Mouse (Mus musculus) heart, adult 2 months (tissue): Measurements from ENCODE around the gene Fads2. TPM values are rescaled to one million over a fixed set of nuclear protein-coding genes. Genes with fewer than 3 reads are reported as not detected.

Experiments
- DNase-seq, 2 experiments: peaks; one replicate each; pipeline ENCODE4 v3.0.0; 2021
- H3K27ac ChIP-seq: fragments of 200-600 bp; 2 replicates; pipeline ENCODE4 v1.8.1; 2022
- H3K27me3 ChIP-seq: fragments of 200-500 bp; 2 replicates; pipeline ENCODE4 v1.6.1; 2012; ENCODE audit warnings: mild to moderate bottlenecking, low read length, inconsistent platforms, mixed read lengths; ENCODE audit not compliant: control insufficient read depth, insufficient read depth
- H3K36me3 ChIP-seq: fragments of 200-500 bp; 2 replicates; pipeline ENCODE4 v1.6.1; 2012; ENCODE audit warnings: low read length, inconsistent platforms; ENCODE audit not compliant: control insufficient read depth, insufficient read depth
- H3K4me1 ChIP-seq: fragments of 200-500 bp; 2 replicates; pipeline ENCODE4 v1.6.1; 2011; ENCODE audit warnings: low read length; ENCODE audit not compliant: control insufficient read depth, insufficient read depth
- H3K4me3 ChIP-seq: fragments of 200-600 bp; 2 replicates; pipeline ENCODE4 v1.8.1; 2022
- H3K79me2 ChIP-seq: fragments of 200-500 bp; replicated peaks from 2 replicates; pipeline ENCODE4 v1.6.1; 2012; ENCODE audit warnings: mild to moderate bottlenecking, inconsistent platforms, low read length, moderate library complexity, mixed read lengths; ENCODE audit not compliant: control insufficient read depth, insufficient read depth
- H3K9ac ChIP-seq: fragments of 200-500 bp; 2 replicates; pipeline ENCODE4 v1.6.1; 2012; ENCODE audit warnings: low read depth, mild to moderate bottlenecking, control low read depth, inconsistent platforms, low read length, mixed read lengths
- CTCF ChIP-seq: fragments of 200-600 bp; IDR thresholded peaks from 2 replicates; pipeline ENCODE4 v1.8.1; 2022; ENCODE audit warnings: antibody characterized with exemption, mild to moderate bottlenecking, moderate library complexity
- EP300 ChIP-seq: fragments of 200-500 bp; IDR thresholded peaks from 2 replicates; pipeline ENCODE4 v1.6.1; 2011; ENCODE audit warnings: low read depth, low read length, control low read depth; ENCODE audit not compliant: insufficient read depth
- POLR2A ChIP-seq: fragments of 200-500 bp; IDR thresholded peaks from 2 replicates; pipeline ENCODE4 v1.6.1; 2011; ENCODE audit warnings: mild to moderate bottlenecking, low read depth, low read length, control low read depth; ENCODE audit not compliant: insufficient read depth
- WGBS: fragments of 180-500 bp; shearing (Covaris S2); methylation state at CpG from one replicate; pipeline ENCODE4 v1.1.7; 2018; 5-methylcytosine and 5-hydroxymethylcytosine counted together
- intact Hi-C: fragments of 180-260 bp; cut with DNase I; formaldehyde crosslinking; loops from one replicate; pipeline ENCODE4 v1.15.1; 2025
- polyA plus RNA-seq: library from polyadenylated mRNA; depleted of rRNA; stranded (reverse); fragments of >200 nt; gene quantifications from 2 replicates; pipeline ENCODE4 v1.2.3, GENCODE M21; 2012
- total RNA-seq, 2 experiments: library from RNA; stranded (reverse); gene quantifications; 2 replicates each; pipeline ENCODE4 v1.2.3; 2021

Fads2 gene
- total and polyA plus RNA-seq, 3 experiments = 5.3 to 13.3 (median 6.3) TPM

DNA sequence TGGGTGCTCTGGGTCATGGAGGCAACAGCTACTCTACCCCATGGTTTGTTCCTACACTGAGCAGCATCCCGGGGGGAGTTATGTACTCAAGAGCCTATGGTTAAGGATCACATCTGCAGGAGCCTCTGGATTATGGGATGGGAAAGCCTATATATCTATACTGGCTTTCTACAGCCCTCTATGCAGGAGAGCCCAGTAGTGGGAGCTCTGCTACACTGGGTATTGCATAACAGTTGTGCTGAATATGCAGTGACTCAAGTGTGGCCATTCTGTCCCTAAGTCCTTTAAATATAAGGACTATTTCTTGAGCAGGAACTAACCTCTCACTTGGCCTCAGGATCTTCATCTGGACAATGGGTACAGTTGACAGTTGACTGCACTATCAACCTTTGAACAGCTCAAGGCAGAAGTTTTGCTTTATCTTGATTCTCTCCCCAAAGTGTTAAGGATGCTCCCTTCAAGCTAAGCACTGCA lies 43.2 kb downstream of the Fads2 start:
- no peaks in the 10 kb centered on the region for H3K36me3 ChIP-seq

DNA sequence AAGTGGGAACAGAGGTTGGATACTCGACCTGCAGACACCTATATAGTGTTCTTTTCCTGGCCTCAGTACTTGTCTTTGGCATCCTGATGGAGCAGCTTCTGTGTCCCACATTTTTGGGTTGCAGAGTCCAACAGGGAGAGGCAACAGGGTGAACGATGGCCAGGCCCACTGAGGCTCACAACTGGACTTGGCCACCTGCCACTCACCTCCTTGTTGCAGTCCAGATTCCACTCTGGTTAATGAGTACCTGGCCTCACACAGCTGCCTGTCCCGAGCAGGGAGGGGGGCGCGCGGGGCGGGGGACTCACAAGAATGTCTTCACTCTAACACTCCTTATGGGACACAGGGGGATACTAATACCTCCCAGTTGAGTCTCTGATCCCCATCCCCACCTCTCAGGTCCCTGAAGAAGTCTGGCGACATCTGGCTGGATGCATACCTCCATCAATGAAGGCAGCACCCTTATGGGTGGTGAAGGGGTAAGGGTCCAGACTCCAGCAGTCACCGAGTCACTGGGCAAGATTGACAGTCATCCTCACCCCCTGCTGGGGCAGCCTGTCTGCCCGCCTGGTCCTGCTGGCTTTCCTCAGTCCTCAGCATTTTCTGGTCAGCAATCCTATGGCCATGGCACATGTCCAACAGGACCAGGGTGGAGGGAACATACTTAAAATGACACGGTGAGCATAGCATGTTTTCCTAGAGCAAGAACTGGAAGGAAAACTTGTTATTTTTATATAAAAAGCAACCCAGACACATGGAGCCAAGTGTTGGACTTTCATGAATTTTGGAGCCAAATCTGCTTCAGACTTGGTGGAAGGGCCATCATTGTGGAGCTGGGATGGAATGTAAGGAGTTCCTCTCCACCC lies 43.8 kb downstream of the Fads2 start:
- H3K27ac ChIP-seq = no peak overlapping the region
- 67% methylated on average over 11 of the region's 11 CpGs for WGBS
- H3K36me3 ChIP-seq = no peaks in the 10 kb centered on the region; the same call in 1 of the 2 replicates
- H3K79me2 ChIP-seq = no peaks in the 10 kb centered on the region
- H3K9ac ChIP-seq = no peak overlapping the region
- TF ChIP-seq EP300 (no peak), CTCF (no peak), POLR2A (no peak)
- H3K4me3 ChIP-seq = no peak overlapping the region
- H3K4me1 ChIP-seq = no peaks in the 10 kb centered on the region; the same call in 1 of the 2 replicates
- DNase-seq = no peak
- intact Hi-C loops = no loop called here
- H3K27me3 ChIP-seq = no peaks in the 10 kb centered on the region

More for the DNA sequence above, 43.2 kb downstream of the Fads2 start:
- intact Hi-C loops = no loop called here
- H3K79me2 ChIP-seq = no peaks in the 10 kb centered on the region
- DNase-seq = no peak
- H3K4me1 ChIP-seq = no peaks in the 10 kb centered on the region; the same call in 1 of the 2 replicates
- no peak overlapping the region for H3K4me3 ChIP-seq
- WGBS = 83% methylated on average over 1 of the region's 1 CpGs
- H3K27ac ChIP-seq = no peak overlapping the region
- no peaks in the 10 kb centered on the region for H3K27me3 ChIP-seq
- TF ChIP-seq EP300 (no peak), CTCF (no peak), POLR2A (no peak)
- no peak overlapping the region for H3K9ac ChIP-seq

DNA sequence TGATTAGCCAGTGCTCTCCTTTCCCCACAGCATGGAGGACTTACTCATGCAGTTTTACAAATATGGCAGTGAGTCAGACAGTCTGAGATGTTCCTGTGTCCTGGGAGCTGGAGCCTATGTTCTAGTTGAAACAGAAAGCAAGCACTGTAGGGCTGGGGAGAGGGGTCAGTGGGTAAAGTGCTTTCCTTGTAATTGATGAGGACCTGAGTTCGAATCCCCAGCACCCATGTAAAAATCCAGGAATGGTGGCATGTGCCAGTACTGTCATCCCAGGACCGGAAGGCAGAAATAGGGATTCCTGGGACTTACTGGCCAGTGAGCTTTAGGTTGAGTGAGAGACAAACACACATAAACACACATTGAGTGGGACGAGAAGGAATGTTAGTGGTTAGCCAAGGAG lies 44.9 kb downstream of the Fads2 start:
- WGBS = 87% methylated on average over 3 of the region's 3 CpGs
- no peaks in the 10 kb centered on the region for H3K79me2 ChIP-seq
- no peaks in the 10 kb centered on the region for H3K27me3 ChIP-seq
- TF ChIP-seq CTCF (no peak), POLR2A (no peak), EP300 (no peak)
- no peak overlapping the region for H3K9ac ChIP-seq
- no peak overlapping the region for H3K27ac ChIP-seq
- H3K4me3 ChIP-seq = no peak overlapping the region
- no peak for DNase-seq
- no peaks in the 10 kb centered on the region; the same call in 1 of the 2 replicates for H3K4me1 ChIP-seq
- no peaks in the 10 kb centered on the region; the same call in 1 of the 2 replicates for H3K36me3 ChIP-seq
- intact Hi-C loops = no loop called here

DNA sequence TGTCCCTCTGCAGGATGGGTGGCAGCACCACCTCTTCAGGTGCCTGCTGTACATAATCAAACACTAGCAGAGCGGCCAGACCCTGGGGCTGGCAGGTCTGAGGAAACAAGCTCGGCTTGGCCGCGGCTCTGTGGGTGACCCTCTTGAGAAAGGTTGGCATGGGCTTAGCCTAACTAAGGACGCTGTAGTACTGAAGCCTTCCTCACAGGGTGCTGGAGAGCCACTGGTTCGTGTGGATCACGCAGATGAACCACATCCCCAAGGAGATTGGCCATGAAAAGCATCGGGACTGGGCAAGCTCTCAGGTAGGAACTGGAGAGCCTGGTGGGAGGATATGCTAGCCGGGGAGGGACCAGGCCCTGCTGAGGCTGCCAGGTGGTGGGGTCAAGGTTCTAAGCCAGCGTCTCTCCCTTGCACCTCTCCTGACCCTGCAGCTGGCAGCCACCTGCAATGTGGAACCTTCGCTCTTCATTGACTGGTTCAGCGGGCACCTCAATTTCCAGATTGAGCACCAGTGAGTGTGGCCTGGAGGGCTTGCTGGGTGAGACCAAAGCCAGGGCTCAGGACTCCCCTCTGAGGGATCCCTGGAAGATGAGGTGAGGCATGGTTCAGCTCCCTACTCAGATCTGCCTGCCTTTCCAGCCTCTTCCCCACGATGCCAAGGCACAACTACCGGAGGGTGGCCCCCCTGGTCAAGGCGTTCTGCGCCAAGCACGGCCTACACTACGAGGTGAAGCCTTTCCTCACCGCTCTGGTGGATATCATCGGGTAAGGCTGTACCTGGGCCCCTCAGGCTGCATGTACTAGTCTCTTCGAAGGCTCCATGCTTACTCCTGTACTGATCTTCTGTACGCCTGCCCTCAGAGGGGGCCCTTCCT lies 45.5 kb downstream of the Fads2 start:
- TF ChIP-seq EP300 (no peak), CTCF (no peak), POLR2A (no peak)
- H3K4me3 ChIP-seq = no peak overlapping the region
- no peaks in the 10 kb centered on the region for H3K27me3 ChIP-seq
- no peaks in the 10 kb centered on the region for H3K79me2 ChIP-seq
- H3K36me3 ChIP-seq = no peaks in the 10 kb centered on the region; the same call in 1 of the 2 replicates
- H3K9ac ChIP-seq = no peak overlapping the region
- intact Hi-C loops = no loop called here
- 89% methylated on average over 22 of the region's 22 CpGs for WGBS
- H3K4me1 ChIP-seq = no peaks in the 10 kb centered on the region; the same call in 1 of the 2 replicates
- no peak overlapping the region for H3K27ac ChIP-seq
- no peak for DNase-seq

DNA sequence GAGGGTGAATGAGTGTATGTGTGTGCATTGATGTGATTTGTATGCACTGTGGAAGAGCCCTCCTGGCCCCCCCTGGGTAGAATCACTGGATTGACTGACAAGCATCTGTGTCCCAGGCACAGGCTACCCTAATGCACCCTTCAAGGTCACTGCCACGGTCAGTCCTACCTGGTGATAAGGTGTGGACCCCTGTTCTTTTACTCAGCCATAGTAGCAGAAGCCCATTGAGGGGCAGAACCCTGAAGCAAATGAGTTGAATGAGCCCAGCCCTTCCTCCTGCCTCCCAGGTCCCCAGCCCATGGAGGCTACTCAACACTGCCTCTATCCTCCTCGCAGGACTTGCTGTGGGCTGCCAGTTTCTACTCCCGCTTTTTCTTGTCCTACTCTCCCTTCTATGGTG lies 46.3 kb downstream of the Fads2 start:
- DNase-seq = no peak
- intact Hi-C loops = no loop called here
- H3K4me3 ChIP-seq = no peak overlapping the region
- H3K9ac ChIP-seq = no peak overlapping the region
- H3K4me1 ChIP-seq = no peaks in the 10 kb centered on the region
- H3K36me3 ChIP-seq = no peaks in the 10 kb centered on the region; the same call in 1 of the 2 replicates
- H3K27me3 ChIP-seq = no peaks in the 10 kb centered on the region
- no peaks in the 10 kb centered on the region for H3K79me2 ChIP-seq
- WGBS = 86% methylated on average over 3 of the region's 3 CpGs
- H3K27ac ChIP-seq = no peak overlapping the region
- TF ChIP-seq EP300 (no peak), POLR2A (no peak), CTCF (no peak)
